Mouse (Mus musculus): ENCODE measurements around the gene Tkfc.

GRCm38 (mm10) chr19:10569627-10570026 lies 35.8 kb downstream of the Tkfc start:
- TF ChIP-seq GATA1 (IDR thresholded peaks at IDR 0.05; ENCODE audit: low read length) (no peak), TAL1 (IDR thresholded peaks at IDR 0.05; ENCODE audit: low read length) (no peak)
